In the genomic region with DNA sequence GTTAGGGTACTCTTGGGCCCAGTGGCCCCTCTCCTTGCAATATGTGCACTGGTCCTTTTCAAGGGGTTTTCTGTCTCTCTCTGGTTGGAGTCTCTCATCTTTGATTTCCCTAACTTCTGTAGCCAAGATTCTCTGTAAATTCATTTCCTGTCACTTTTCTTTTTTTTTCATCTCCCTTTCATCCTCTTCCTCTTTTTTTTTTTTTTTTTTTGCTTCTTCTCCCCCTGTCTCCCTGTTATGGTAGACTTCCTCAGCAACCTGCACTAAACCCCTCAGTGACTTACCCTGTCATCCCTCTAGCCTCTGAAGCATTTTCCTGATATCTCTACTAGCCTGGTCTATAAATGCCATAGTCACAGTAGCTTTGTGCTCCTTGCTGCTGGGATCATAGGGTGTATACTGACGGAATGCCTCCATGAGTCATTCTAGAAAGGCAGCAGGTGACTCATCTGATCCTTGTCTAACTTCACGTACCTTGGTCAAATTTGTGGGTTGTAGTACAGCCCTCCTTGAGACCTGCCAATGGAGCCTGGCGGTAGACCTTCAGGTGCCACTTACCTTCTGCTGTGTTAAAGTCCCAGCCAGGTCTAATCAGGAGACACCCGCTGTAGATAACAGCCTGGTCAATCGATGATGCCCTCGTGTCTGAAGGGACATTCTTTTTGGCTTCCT, we compare ENCODE assay signal across 32 mouse cellular contexts. TPM values are rescaled to one million over a fixed set of nuclear protein-coding genes. Genes with fewer than 3 reads are reported as not detected.
"Had no signal": no experiment of that assay in that cellular context is flagged by ENCODE, and none has a peak within 500 bp of the region (broad histone marks: within the 10 kb centered on the region; RNA-seq: fewer than 3 reads in every experiment).

No protein-coding gene starts in this region.

- H3K27ac ChIP-seq: kidney, postnatal 0 days; layer of hippocampus, adult 2 months; limb, embryonic 10.5 days; limb, embryonic 13.5 days; liver, embryonic 12.5 days; liver, embryonic 15.5 days; midbrain, embryonic 12.5 days; neural tube, embryonic 13.5 days; stomach, embryonic 15.5 days had no signal

- H3K4me2 ChIP-seq: limb, embryonic 13.5 days; liver, embryonic 12.5 days; liver, embryonic 15.5 days; midbrain, embryonic 12.5 days; neural tube, embryonic 13.5 days; stomach, embryonic 15.5 days had no signal

- H3K36me3 ChIP-seq: stomach, embryonic 15.5 days had no signal

- ATAC-seq: liver, embryonic 12.5 days; midbrain, embryonic 16.5 days had no signal

- H3K9ac ChIP-seq: limb, embryonic 13.5 days; liver, embryonic 12.5 days; liver, embryonic 15.5 days; midbrain, embryonic 12.5 days; neural tube, embryonic 13.5 days; stomach, embryonic 15.5 days had no signal

- DNase-seq: kidney, adult 2 months; kidney, postnatal 25 days; layer of hippocampus, adult 9-11 months; liver; lung, adult 2 months; lung, postnatal 14 days; lung, postnatal 4 days; right cerebral cortex, adult 18-20 months; right cerebral cortex, postnatal 14 days; right cerebral cortex, postnatal 4 days; spleen, adult 18-20 months; thymus, adult 18-20 months; thymus, postnatal 36 days had no signal

- H3K4me3 ChIP-seq: layer of hippocampus, adult 2 months; limb, embryonic 10.5 days; limb, embryonic 13.5 days; liver, embryonic 12.5 days; liver, embryonic 15.5 days; midbrain, embryonic 12.5 days; myocyte; neural tube, embryonic 13.5 days; stomach, embryonic 15.5 days had no signal

- H3K27me3 ChIP-seq: limb, embryonic 13.5 days; liver, embryonic 12.5 days; liver, embryonic 15.5 days; midbrain, embryonic 12.5 days; neural tube, embryonic 13.5 days; stomach, embryonic 15.5 days had no signal

- H3K4me1 ChIP-seq: limb, embryonic 10.5 days; limb, embryonic 13.5 days; liver, embryonic 12.5 days; liver, embryonic 15.5 days; midbrain, embryonic 12.5 days; neural tube, embryonic 13.5 days; stomach, embryonic 15.5 days had no signal

RNA-seq across cellular contexts. Expression of a gene that starts 18.4 kb away (rescaled TPM):
- total RNA-seq: layer of hippocampus, adult 2 months; layer of hippocampus, postnatal 25 days; left cerebral cortex, adult 18-20 months; left cerebral cortex, postnatal 25 days; megakaryocyte progenitor cell, adult 5-6 weeks; megakaryocyte-erythroid progenitor cell, adult 5-6 weeks; monocyte, adult 5-6 weeks; neutrophil, adult 5-6 weeks had no signal
- polyA plus RNA-seq: kidney, embryonic 14.5 days; limb, embryonic 10.5 days; limb, embryonic 13.5 days; liver, embryonic 12.5 days; liver, embryonic 15.5 days; lung, adult 2 months; midbrain, embryonic 12.5 days; midbrain, embryonic 16.5 days; myocyte; neural tube, embryonic 13.5 days; stomach, embryonic 15.5 days had no signal
